Mouse (Mus musculus): Measurements from ENCODE around the gene Nup210l.
"Not testable (repeated sequence)": the region's sequence is repeated elsewhere in the genome, so short reads cannot be mapped to it uniquely, and the experiment has no call there.

Nup210l gene

DNA sequence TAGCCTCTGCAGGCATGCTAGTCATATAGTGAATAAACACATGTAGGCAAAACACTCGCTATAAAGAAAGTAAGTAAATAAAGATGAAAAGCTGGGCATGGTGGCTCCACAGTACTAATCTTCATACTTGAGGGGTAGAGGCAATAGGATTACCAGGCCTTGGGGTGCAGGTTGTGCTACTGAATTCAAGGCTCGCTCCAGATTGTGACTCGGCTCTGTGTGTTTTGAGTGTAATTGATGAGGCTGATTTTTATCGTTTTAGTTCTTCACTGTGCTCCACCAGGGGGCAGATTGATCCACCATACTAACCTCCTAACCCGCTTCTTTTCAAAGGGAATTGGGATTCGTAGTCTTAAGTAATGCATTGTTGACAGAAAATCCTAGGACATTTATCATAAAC is 116.2 kb downstream of the Nup210l start:
- CTCF ChIA-PET: interaction anchor here (0.6 to 1.1 kb wide), 2 partner anchors 37 to 72 kb away, joined by 3 to 6 read pairs; no protein-coding TSS in a partner anchor

DNA sequence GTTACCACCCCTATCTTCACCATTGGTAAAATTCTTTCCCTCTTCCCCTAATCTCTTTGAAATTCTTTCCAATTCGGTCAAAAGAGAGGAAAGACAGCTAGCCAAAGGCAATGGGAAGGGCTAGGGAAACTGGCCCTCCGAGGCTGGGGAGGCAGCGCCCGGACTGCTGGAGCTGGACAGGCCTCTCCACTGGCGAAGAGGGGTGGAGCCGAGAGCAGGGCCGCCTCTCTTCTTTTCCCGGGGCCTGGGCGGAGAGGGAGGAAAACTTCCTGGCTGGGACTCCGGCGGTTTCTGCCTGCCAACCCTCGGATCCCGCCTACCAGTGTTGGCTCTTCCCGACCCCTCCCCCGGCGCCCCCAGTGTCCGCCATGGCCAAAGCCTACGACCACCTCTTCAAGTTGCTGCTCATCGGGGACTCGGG is 116.6 kb downstream of the Nup210l start:
- CTCF ChIA-PET: interaction anchor here (1.1 kb wide), 2 partner anchors 10 to 72 kb away, joined by 3 to 4 read pairs; no protein-coding TSS in a partner anchor

DNA sequence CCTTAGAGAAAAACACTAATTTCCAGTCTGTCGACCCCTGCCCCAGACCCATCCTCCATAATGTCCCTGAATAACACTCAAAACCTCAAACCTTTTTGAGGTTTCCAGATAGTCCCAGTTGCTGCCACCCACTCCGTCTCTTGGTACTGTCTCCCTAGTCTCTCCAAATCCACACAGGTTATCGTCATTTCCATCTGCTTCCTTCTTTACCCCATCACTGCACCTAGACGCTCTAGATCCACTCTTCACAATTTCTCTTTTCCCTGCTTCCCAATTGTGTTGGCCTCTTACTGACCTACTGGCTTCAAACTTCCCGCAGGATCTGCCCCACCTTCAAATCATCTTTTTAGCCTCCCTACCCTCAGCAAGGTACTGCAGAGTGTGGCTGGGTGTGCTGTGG is 117.2 kb downstream of the Nup210l start:
- CTCF ChIA-PET: interaction anchor here (0.7 to 1.1 kb wide), 2 partner anchors 9 to 46 kb away, joined by 4 to 15 read pairs; no protein-coding TSS in a partner anchor

DNA sequence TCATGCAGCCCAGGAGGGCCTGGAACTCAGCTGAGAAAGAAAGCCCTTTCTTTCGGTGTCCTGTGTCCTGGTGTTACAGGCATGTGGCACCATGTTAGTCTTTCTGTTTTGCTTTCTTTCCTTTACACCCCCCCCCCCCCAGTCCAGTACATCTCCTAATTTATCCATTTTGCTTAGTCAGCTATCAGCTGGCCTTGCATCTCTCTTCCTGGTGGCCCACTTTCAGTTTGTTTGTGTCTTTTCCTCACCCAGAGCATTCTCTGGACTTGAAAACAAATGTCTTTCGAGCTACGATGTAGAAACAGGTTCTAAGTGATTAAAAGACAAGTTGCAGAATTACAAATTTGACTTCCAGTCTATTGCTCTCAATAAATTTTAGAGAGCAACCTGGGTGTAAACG is 118.5 kb downstream of the Nup210l start:
- CTCF ChIA-PET: no interaction called here

DNA sequence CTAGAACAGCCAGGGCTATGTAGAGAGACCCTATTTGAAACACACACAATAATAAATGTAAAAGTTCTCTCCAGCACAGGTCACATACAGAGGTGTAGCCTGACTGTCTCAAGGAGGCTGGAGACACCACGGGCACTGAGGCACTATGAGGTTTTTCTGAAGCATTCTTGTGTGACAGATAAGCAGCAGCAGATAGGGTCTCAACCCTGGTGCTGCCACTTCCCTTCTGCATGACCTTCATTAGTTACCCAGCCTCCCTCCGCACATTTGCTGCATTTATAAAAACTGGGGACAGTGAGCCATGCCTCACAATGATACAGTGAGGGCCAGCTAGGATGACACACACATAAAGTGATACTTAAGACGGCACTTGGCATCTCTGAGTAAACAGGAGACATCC is 119.0 kb downstream of the Nup210l start:
- CTCF ChIA-PET: no interaction called here

DNA sequence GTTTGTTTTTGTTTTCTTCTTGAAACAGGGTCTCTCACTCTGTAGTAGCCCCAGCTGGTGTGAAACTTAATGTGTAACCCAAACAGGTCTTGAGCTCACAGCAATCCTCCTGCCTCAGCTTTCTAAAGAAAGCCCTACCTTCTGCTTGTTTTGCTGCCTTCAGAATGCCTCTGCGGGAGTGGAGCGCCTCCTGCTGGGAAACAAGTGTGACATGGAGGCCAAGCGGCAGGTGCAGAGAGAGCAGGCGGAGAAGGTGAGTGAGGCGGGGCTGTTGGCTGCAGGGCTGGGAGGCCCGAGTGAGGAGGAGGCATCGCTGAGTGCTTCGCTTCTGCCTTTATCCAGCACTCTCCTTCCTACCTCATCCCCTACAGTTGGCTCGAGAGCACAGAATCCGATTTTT is 120.4 kb downstream of the Nup210l start:
- CTCF ChIA-PET: interaction anchor here (0.5 kb wide), 1 partner anchor 106 kb away, joined by 21 read pairs; no protein-coding TSS in a partner anchor

DNA sequence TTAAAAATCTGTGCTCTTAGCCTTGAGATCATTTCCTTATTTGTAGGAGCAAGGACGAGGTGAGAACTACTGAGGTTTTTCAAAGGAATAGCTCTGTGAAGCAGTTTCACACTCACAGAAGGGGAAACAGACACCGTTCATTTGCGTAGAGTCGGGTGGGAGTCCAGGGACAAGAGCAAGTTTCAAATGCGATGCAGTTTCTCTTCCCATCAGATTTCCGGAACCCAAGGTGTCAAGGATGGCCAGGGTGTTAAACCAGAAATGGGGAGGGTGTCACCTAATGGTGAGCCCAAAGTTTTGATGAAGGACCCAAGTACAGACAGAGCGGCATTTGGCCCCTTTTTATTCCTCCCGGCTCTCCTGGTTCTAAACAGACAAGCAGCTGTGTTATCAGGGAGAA is 127.1 kb downstream of the Nup210l start:
- CTCF ChIA-PET: interaction anchor here (0.7 to 1.4 kb wide), 3 partner anchors 10 to 154 kb away, joined by 3 to 4 read pairs (median 3); no protein-coding TSS in a partner anchor

DNA sequence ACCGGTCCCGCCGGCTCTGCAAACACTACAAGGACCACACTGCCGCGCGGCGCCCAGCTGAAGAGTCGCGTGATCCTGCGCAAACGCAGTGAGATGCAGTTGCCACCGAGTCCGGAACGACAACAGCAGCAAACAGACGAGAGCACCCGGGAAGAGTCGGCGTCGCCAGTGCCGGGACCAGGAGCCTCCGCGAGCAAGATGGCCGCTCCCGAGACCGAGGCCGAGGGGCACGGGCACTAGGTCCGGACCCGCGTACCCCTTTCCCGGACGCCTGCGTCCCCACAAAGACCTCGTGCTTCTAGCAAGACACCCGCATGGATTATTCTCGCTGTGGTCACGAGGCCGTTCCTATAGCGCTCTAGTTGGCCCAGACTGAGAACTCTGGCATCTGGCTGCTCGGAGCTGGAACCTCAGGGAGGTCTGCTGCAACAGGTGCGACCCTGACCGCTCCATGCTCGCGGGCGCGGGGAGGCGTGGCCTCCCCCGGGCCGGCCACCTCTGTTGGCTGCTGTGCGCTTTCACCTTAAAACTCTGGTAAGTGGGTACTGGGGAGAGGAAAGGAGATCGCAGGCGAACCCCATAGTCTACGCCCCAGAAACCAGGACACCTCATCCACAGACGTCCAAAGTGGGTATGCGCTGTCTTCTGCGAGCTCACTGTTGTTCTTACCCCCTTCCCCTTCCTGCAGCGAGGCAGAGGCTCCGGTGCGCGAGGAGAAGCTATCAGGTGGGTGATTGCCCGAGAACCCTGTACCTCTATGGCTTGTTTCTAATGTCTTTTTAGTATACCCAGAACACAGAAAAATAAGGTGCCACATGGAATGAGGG is 127.8 kb downstream of the Nup210l start, which contains the start of gene Jtb:
Gene Jtb, plus strand, starts transcription at position 91 of the 827 bp plus-strand sequence.
- CTCF ChIA-PET: interaction anchor here (0.5 to 0.6 kb wide), 2 partner anchors 10 to 24 kb away, joined by 3 to 5 read pairs; no protein-coding TSS in a partner anchor

DNA sequence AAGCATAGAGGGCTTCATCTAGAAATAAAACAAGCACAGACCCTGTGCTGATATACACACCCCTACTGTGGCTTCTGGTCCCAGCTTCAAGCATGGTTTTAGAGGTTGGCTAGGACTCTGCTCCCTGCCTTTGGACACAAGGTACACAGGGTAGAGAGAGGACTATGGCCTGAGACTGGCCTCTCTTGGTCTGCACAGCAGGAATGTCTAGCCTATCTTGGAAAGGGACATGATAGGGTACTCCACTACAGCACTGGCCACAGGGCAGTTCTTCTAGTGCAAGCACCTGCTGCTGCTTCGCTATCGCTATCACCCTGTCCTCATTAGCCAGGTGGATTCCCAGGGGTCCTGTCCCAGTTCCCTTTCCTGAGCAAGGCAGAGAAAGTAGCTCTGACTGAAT is 137.3 kb downstream of the Nup210l start:
- CTCF ChIA-PET: interaction anchor here (0.5 kb wide), 1 partner anchor 15 kb away, joined by 4 read pairs; no protein-coding TSS in a partner anchor

DNA sequence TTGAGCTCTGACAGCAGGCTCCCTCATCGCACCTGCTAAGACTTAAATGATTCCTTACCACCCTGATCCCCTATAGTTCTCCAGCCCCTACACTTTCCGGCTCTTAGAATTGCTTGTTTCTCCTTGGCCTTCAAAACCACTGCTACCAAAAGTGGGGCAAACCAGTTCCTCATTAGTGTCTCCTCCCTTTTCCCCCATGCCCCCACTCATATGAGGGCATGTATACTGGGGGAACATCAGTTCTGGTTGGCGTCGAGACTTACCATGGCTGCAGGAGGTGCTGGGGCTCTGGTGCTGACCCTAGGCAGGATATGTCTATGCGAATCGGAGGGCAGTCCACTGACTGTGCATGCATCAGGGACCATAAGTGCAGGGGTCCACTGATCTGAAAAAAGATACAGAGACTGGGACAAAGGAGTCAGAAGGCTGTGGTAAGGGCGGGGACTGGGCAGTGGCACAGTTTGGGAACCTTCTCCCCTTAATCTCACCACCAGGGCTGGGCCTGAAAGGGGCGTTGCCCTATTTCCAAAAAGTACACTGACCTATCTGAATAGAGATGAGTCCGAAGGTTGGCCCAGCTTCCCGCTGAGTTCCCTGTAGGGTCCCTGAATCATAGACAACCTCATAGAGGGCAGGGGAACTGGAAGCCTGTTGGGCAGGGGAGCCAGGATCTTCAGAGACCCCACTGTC is 137.9 kb downstream of the Nup210l start:
- CTCF ChIA-PET: no interaction called here

DNA sequence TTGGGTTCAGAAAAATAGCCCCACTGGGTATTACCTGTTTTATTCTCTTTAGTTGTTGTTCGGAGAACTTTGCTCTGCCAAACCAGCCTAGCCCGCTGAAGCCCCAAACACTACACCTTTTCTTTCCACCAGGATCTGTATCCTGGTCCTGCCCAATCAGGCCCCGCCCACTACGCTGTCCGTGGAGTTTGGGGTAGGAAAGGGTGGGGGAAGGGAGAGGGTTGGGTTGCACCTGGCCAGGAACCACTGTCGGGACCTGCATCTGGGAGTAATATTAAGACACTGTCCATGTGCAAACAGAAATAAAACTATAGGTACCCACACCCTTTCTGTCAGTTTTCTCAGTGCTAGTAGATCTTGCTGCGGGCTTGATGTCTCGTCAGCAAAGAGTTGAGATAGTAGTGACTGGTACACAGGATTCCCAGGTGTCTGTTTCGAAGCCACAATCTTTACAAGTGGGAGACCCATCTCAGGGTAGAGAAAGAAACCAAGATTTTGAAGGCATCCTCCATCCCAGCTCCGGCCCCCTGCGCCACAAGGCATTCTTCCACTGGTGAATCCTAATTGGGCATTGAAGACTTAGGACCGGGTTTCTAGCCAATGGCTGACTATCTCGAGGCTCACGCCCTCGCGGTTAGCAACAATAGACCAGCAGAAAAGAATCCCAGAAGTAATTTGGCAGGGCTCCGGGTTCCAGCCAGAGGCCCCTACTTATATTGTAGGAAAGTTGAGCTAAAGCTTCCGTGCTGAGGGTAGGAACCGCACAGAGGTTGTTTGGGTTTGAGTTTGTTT is 139.2 kb downstream of the Nup210l start, which contains the start of gene Creb3l4:
Gene Creb3l4, minus strand, starts transcription at position 529 of the 792 bp plus-strand sequence.
- CTCF ChIA-PET: no interaction called here

DNA sequence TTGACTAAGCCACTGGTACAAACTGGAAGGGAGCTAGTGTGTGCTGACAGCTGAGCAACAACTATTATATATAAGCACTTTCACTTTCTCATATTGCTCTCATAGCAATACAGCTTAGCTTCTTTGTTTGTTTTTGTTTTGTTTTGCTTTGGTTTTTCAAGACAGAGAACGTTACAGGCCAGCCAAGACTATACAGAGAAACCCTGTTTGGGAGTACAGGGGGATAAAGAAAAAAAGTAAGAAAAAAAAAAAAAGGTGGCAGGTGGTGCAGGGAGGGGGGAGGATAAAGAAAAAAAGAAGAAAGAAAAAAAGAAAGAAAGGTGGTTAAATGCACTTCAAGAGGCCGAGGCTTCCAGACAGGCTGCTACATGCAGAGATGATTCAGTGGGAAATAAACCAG is 141.5 kb downstream of the Nup210l start:
- CTCF ChIA-PET: interaction anchor here (1.1 kb wide), 1 partner anchor 24 kb away, joined by 5 read pairs; no protein-coding TSS in a partner anchor

DNA sequence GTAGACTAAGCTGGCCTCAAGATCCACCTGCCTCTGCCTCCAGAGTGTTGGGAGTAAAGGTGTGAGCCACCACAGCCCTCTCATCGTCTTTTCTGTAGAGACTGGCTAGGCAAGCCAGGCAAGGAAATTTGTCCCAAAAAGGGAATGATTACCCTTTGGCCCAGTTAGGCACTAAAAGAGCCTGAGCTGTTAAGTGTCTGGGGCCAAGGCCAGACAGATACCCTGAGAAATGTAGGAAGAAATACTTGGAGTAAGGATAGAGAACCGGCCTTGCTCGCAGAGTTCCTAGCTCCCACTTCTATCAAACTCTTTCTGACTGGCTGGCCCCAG is 143.7 kb downstream of the Nup210l start:
- CTCF ChIA-PET: interaction anchor here (0.7 kb wide), 1 partner anchor 189 kb away, joined by 3 read pairs; no protein-coding TSS in a partner anchor

DNA sequence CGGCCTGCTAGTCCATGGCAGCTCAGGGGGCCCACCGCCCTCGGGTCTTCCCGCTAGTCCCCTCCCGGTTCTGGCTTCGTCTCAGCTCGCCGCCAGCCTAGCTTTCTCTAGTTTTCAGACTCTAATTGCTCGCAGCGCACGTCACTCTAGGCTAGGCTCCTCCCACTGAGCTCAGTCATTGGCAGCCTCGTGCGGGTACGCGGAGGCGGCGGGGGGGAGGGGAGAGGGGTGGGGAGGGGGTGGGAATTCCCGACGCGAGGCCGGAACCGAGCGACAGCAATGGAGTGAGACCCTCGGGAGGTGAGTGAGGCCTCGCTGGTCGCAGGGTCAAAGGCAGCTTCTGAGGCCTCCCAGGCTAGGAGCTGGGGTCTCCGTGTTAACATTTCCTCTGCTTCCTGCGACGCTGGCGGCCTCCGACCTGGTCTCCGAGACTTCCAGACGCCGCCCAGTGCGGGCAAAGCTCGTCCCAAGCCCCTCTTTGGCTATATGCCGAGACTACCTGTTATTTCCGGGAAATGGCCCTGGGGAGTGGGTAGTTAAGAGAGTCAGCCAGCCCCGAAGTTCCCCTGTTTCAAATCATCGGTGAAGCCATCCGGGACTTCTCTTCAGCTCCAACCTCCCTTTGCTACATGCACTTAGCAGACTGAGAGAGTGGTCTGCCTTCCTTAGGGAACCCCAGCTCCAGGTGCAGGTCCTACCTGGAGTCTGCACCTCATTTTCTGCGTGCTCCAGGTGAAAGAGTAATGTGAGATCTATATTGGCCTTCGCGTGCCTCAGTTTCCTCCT is 144.2 kb downstream of the Nup210l start, which contains the start of gene Slc39a1:
Gene Slc39a1, plus strand, starts transcription at position 213 of the 786 bp plus-strand sequence.
- CTCF ChIA-PET: interaction anchor here (0.7 kb wide), 1 partner anchor 189 kb away, joined by 3 read pairs; no protein-coding TSS in a partner anchor

DNA sequence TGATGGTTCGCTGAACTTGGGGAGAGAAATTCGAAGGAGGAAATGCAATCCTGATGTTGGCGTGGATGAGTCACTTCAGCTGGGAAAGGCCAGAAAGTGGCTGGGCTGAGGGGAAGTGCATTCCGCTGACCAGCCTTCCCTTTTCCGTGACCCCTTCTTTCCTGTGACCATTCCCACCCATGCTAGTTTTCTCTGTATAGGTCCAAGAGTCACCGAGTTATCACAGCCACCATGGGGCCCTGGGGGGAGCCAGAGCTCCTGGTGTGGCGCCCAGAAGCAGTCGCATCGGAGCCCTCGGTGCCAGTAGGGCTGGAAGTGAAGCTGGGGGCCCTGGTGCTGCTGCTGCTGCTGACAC is 144.8 kb downstream of the Nup210l start:
- CTCF ChIA-PET: no interaction called here

DNA sequence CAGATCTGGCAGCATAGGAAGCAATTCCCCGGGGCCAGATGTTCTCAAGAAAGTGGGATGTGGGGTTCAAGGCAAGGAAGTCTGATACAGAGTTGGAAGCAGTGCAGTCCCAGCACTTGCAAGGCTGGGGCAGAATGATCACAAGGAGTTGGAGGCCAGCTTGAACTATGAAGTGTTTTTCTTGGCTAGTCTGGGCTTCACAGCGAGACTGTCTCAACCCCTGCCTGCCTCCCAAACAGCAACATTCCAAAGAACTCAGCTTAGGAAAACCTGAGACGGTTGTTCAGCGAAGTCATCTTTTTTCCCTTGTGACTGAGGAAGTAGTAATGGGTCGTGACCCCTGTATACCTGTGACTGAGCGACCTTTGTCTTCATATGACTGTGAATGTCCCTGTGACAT is 146.9 kb downstream of the Nup210l start:
- CTCF ChIA-PET: interaction anchor here (0.6 kb wide), 1 partner anchor 14 kb away, joined by 4 read pairs; no protein-coding TSS in a partner anchor

DNA sequence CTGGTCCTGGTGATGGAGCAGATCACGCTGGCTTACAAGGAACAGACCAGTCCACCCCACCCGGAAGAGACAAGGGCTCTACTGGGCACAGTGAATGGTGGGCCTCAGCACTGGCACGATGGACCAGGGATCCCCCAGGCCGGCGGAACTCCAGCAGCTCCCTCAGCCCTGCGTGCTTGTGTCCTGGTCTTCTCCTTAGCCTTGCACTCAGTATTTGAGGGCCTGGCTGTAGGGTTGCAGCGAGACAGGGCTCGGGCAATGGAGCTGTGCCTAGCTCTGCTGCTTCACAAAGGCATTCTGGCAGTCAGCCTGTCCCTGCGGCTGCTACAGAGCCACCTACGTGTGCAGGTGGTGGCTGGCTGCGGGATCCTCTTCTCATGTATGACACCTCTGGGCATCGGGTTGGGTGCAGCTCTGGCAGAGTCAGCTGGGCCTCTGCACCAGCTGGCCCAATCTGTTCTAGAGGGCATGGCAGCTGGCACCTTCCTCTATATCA is 147.8 kb downstream of the Nup210l start:
- CTCF ChIA-PET: not testable (repeated sequence)

DNA sequence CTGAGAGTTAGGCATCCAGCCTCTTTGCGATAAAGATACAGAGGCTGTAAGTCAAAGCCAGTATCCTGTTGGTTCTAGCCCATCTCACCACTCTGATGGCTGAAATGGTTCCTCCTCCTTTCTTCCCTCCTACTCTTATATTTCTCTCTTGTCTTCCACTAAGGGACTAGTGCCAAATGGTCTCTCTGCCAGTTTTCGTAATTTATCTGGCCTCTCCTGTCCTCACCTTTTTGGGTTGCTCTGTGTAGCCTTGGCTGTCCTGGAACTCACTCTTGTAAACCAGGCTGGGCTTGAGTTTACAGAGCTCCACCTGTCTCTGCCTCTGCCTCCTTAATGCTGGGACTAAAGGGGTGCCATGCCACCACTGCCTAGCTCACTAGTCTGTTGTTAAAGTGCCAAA is 148.7 kb downstream of the Nup210l start:
- CTCF ChIA-PET: not testable (repeated sequence)

DNA sequence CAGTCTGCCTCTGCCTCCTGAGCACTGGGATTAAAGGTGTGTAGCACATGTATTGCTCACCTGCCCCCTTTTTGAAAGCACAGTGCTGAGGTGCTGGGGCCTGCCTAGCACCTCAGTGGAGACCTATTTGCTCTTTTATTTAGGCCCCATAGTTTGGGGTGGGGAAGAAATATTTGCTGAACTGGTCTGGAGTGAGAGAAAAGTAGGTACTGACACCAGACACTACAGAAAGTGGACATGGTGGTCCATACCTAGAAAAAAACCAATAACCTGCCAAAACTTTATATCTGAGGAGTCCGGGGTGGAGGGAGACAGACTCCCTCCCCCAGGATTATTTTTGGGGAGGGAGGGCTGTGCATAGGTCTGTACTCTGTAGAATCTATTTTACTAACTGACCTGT is 149.2 kb downstream of the Nup210l start:
- CTCF ChIA-PET: not testable (repeated sequence)

DNA sequence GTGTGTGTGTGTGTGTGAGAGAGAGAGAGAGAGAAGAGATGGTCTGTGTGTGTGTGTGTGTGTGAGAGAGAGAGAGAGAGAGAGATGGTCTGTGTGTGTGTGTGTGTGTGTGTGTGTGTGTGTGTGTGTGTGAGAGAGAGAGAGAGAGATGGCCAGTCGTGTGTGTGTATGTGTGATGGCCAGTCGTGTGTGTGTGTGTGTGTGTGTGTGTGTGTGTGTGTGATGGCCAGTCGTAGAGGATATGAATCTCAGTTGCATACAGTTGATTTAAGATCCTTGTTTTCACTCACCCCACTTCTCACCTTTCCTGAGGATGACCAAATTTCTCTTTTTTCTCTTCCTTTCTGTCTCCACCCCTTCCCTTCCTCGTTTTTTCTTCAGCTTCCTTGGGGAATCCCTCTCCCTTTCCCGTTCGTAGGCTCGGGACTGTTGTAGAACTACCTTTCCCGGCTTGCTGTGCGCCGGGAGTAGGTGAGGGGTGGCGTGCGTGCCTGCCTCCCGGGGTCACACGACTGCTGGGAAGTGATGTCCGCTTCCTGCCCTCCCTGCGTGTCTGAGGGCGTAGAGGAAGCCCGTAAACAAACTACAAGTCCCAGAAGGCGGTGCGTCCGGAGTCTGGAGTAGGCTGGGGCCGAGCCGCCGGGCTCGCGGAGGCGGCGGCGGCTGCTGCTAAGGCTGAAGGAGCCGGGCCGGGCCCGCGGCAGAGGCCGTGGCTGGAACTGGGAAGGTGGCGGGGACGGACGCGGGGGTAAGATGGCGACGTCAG is 149.9 kb downstream of the Nup210l start, which contains the start of gene Crtc2:
Gene Crtc2, plus strand, starts transcription at position 511 of the 766 bp plus-strand sequence.
- CTCF ChIA-PET: no interaction called here
